Mouse (Mus musculus): ENCODE data around the gene Tiprl.

The Tiprl gene

GRCm38 (mm10) chr1:165201445-165202012 is 35.3 kb downstream of the Tiprl start:
- DNase-seq = no peak

- DNase-seq = no peak
Observed at GRCm38 (mm10) chr1:165200748-165201147, 36.0 kb downstream of the Tiprl start.

- DNase-seq = no peak
Observed at GRCm38 (mm10) chr1:165199639-165200038, 37.2 kb downstream of the Tiprl start.

- DNase-seq = no peak
Observed at GRCm38 (mm10) chr1:165198951-165199350, 37.8 kb downstream of the Tiprl start.

- DNase-seq = no peak
Observed at GRCm38 (mm10) chr1:165197875-165198274, 38.9 kb downstream of the Tiprl start.

- DNase-seq = no peak
Observed at GRCm38 (mm10) chr1:165195396-165195960, 41.3 kb downstream of the Tiprl start.

- DNase-seq = no peak
Observed at GRCm38 (mm10) chr1:165194662-165195013, 42.2 kb downstream of the Tiprl start.

GRCm38 (mm10) chr1:165193880-165194661 is 42.7 kb downstream of the Tiprl start, which contains the start of gene Sft2d2:
Gene Sft2d2, minus strand, starts transcription at chr1:165194438.
- DNase-seq = peak; percentile 97

GRCm38 (mm10) chr1:165193426-165193825 is 43.4 kb downstream of the Tiprl start:
- DNase-seq = no peak

- no peak for DNase-seq
Observed at GRCm38 (mm10) chr1:165192714-165193264, 44.0 kb downstream of the Tiprl start.

- no peak for DNase-seq
Observed at GRCm38 (mm10) chr1:165192102-165192501, 44.7 kb downstream of the Tiprl start.

GRCm38 (mm10) chr1:165191611-165192010 is 45.2 kb downstream of the Tiprl start:
- no peak for DNase-seq

GRCm38 (mm10) chr1:165190571-165191273 is 46.1 kb downstream of the Tiprl start:
- no peak for DNase-seq

- no peak for DNase-seq
Observed at GRCm38 (mm10) chr1:165190068-165190467, 46.7 kb downstream of the Tiprl start.

- no peak for DNase-seq
Observed at GRCm38 (mm10) chr1:165188806-165189580, 47.8 kb downstream of the Tiprl start.

- DNase-seq = no peak
Observed at GRCm38 (mm10) chr1:165187357-165187756, 49.4 kb downstream of the Tiprl start.

GRCm38 (mm10) chr1:165186491-165186890 is 50.3 kb downstream of the Tiprl start:
- no peak for DNase-seq

- DNase-seq = no peak
Observed at GRCm38 (mm10) chr1:165185116-165185515, 51.7 kb downstream of the Tiprl start.

GRCm38 (mm10) chr1:165184178-165184577 is 52.6 kb downstream of the Tiprl start:
- no peak for DNase-seq

GRCm38 (mm10) chr1:165183400-165183799 is 53.4 kb downstream of the Tiprl start:
- DNase-seq = no peak

GRCm38 (mm10) chr1:165179321-165179720 is 57.5 kb downstream of the Tiprl start:
- no peak for DNase-seq

GRCm38 (mm10) chr1:165178075-165178474 is 58.7 kb downstream of the Tiprl start:
- DNase-seq = no peak

All from kidney, adult 18-20 months (tissue).